Mouse (Mus musculus): ENCODE results near the gene Usp7. TPM values are rescaled to one million over a fixed set of nuclear protein-coding genes. Genes with fewer than 3 reads are reported as not detected.

The Usp7 gene
- total and polyA plus RNA-seq, 3 experiments: 94.2 to 425 (median 101) TPM

- Histone ChIP-seq H3K4me3 (ENCODE audit: control insufficient read depth in 1 of 2, insufficient read depth in 1 of 2, low read depth in 2 of 2, low read length in 2 of 2) (no peak overlapping the region), H3K9me3 (replicated peaks; ENCODE audit: insufficient read depth, low read length) (no peaks in the 10 kb centered on the region), H3K79me2 (ENCODE audit: control insufficient read depth, insufficient read depth, low read length, poor library complexity) (no peaks in the 10 kb centered on the region), H3K9ac (ENCODE audit: control insufficient read depth, low read depth, low read length, poor library complexity, severe bottlenecking) (no peak overlapping the region), H3K4me1 (ENCODE audit: control insufficient read depth in 1 of 2, insufficient read depth in 2 of 2, low read length in 2 of 2) (peaks cover 6 to 11% of the 10 kb centered on the region in 2 experiments), H3K27ac (ENCODE audit: control insufficient read depth, low read depth, low read length) (no peak overlapping the region), H3K27me3 (ENCODE audit: control insufficient read depth in 1 of 2, insufficient read depth in 2 of 2, low read length in 2 of 2) (no peaks in the 10 kb centered on the region), H3K36me3 (ENCODE audit: control insufficient read depth in 1 of 2, insufficient read depth in 2 of 2, low read length in 2 of 2) (peaks cover 0 to 4% of the 10 kb centered on the region in 2 experiments; a peak in 2 of 4 replicates)
- DNase-seq (ENCODE audit: low read depth, low spot score): peak; percentile 34
- TF ChIP-seq ELF1 (IDR thresholded peaks at IDR 0.05; ENCODE audit: low read depth, low read length) (no peak), MYC (IDR thresholded peaks at IDR 0.05; ENCODE audit: low read depth, low read length) (no peak), TBP (IDR thresholded peaks at IDR 0.05; ENCODE audit: low read depth, low read length) (no peak), USF2 (IDR thresholded peaks at IDR 0.05; ENCODE audit: borderline replicate concordance in 1 of 2, insufficient read depth in 1 of 2, low read depth in 1 of 2, low read length in 2 of 2) (no peak), KAT2A (conservative IDR thresholded peaks at IDR 0.05; ENCODE audit: low read depth, low read length) (no peak), GATA1 (IDR thresholded peaks at IDR 0.05; ENCODE audit: low read depth, low read length) (no peak), CHD2 (IDR thresholded peaks at IDR 0.05; ENCODE audit: low read length) (no peak)
Measured at GRCm38 (mm10) chr16:8784753-8785152, 7.4 kb downstream of the Usp7 start.

- DNase-seq (ENCODE audit: low read depth, low spot score): no peak
- Histone ChIP-seq H3K36me3 (ENCODE audit: control insufficient read depth in 1 of 2, insufficient read depth in 2 of 2, low read length in 2 of 2) (peaks cover 0 to 11% of the 10 kb centered on the region in 2 experiments; a peak in 2 of 4 replicates), H3K27me3 (ENCODE audit: control insufficient read depth in 1 of 2, insufficient read depth in 2 of 2, low read length in 2 of 2) (no peaks in the 10 kb centered on the region), H3K9me3 (replicated peaks; ENCODE audit: insufficient read depth, low read length) (no peaks in the 10 kb centered on the region), H3K9ac (ENCODE audit: control insufficient read depth, low read depth, low read length, poor library complexity, severe bottlenecking) (no peak overlapping the region), H3K27ac (ENCODE audit: control insufficient read depth, low read depth, low read length) (no peak overlapping the region), H3K4me1 (ENCODE audit: control insufficient read depth in 1 of 2, insufficient read depth in 2 of 2, low read length in 2 of 2) (peaks cover 13 to 17% of the 10 kb centered on the region in 2 experiments), H3K79me2 (ENCODE audit: control insufficient read depth, insufficient read depth, low read length, poor library complexity) (no peaks in the 10 kb centered on the region), H3K4me3 (ENCODE audit: control insufficient read depth in 1 of 2, insufficient read depth in 1 of 2, low read depth in 2 of 2, low read length in 2 of 2) (no peak overlapping the region)
- TF ChIP-seq GATA1 (IDR thresholded peaks at IDR 0.05; ENCODE audit: low read depth, low read length): no peak
- TF ChIP-seq ZC3H11A (IDR thresholded peaks at IDR 0.05; ENCODE audit: low read depth, low read length): no peak
- TF ChIP-seq USF2 (IDR thresholded peaks at IDR 0.05; ENCODE audit: borderline replicate concordance in 1 of 2, insufficient read depth in 1 of 2, low read depth in 1 of 2, low read length in 2 of 2): no peak
- TF ChIP-seq CTCF (IDR thresholded peaks at IDR 0.05 in 2 of 3, conservative IDR thresholded peaks at IDR 0.05 in 1 of 3; ENCODE audit: control insufficient read depth in 1 of 3, insufficient read depth in 1 of 3, low read depth in 2 of 3, low read length in 3 of 3, poor library complexity in 1 of 3, severe bottlenecking in 1 of 3): no peak
- TF ChIP-seq ZMIZ1 (IDR thresholded peaks at IDR 0.05; ENCODE audit: low read depth, low read length): no peak
- no peak for TF ChIP-seq TCF12 (IDR thresholded peaks at IDR 0.05; ENCODE audit: low read depth, low read length)
- no peak for TF ChIP-seq NELFE (IDR thresholded peaks at IDR 0.05; ENCODE audit: low read depth, low read length)
- no peak for TF ChIP-seq CHD1 (IDR thresholded peaks at IDR 0.05; ENCODE audit: low read depth, low read length)
- TF ChIP-seq POLR2AphosphoS2 (IDR thresholded peaks at IDR 0.05; ENCODE audit: low read length): no peak
- TF ChIP-seq SIN3A (IDR thresholded peaks at IDR 0.05; ENCODE audit: low read length): no peak
- no peak for TF ChIP-seq GABPA (IDR thresholded peaks at IDR 0.05; ENCODE audit: low read depth, low read length)
- no peak for TF ChIP-seq NRF1 (IDR thresholded peaks at IDR 0.05; ENCODE audit: insufficient read depth, low read depth, low read length, poor library complexity, severe bottlenecking)
- TF ChIP-seq MXI1 (IDR thresholded peaks at IDR 0.05; ENCODE audit: low read depth, low read length): no peak
- TF ChIP-seq ZNF384 (IDR thresholded peaks at IDR 0.05; ENCODE audit: low read depth, low read length): no peak
- no peak for TF ChIP-seq MAX (IDR thresholded peaks at IDR 0.05; ENCODE audit: low read length)
Measured at GRCm38 (mm10) chr16:8783198-8783913, 8.8 kb downstream of the Usp7 start.

All from MEL (cell line).